Mouse (Mus musculus) CD8-positive naive resting alpha-beta T cell, adult 2 months (primary cell): Measurements from ENCODE around the gene Rpl14.
"Not testable (repeated sequence)": the region's sequence is repeated elsewhere in the genome, so short reads cannot be mapped to it uniquely, and the experiment has no call there.

Experiments
- DNase-seq, 2 experiments: peaks; one replicate each; pipeline ENCODE4 v3.0.0; 2022; ENCODE audit warnings: low read depth in 2 of 2, low spot score in 2 of 2

Gene Rpl14

GRCm38 (mm10) chr9:120570741-120571592 is at the start of gene Rpl14:
Gene Rpl14, plus strand, starts transcription at chr9:120571444.
- DNase-seq = peak; percentile 96 to 98

- no peak for DNase-seq
Observed at GRCm38 (mm10) chr9:120527270-120527669, 44.0 kb upstream of the Rpl14 start.

- DNase-seq = no peak
Observed at GRCm38 (mm10) chr9:120527919-120528318, 43.3 kb upstream of the Rpl14 start.

GRCm38 (mm10) chr9:120528815-120529510 is 42.3 kb upstream of the Rpl14 start:
- no peak for DNase-seq

- no peak for DNase-seq
Observed at GRCm38 (mm10) chr9:120530471-120530870, 40.8 kb upstream of the Rpl14 start.

- no peak for DNase-seq
Observed at GRCm38 (mm10) chr9:120532062-120532461, 39.2 kb upstream of the Rpl14 start.

- DNase-seq = no peak
Observed at GRCm38 (mm10) chr9:120532691-120533090, 38.6 kb upstream of the Rpl14 start.

GRCm38 (mm10) chr9:120533446-120533950 is 37.7 kb upstream of the Rpl14 start:
- DNase-seq = not testable (repeated sequence)

GRCm38 (mm10) chr9:120539662-120540251 is 31.5 kb upstream of the Rpl14 start, which contains the start of gene Entpd3:
Gene Entpd3, plus strand, starts transcription at chr9:120539818.
- peak in 1 of 2 experiments; percentile 0 for DNase-seq

- DNase-seq = no peak
Observed at GRCm38 (mm10) chr9:120541411-120541810, 29.8 kb upstream of the Rpl14 start.

- DNase-seq = no peak
Observed at GRCm38 (mm10) chr9:120542241-120542640, 29.0 kb upstream of the Rpl14 start.

GRCm38 (mm10) chr9:120545994-120546393 is 25.2 kb upstream of the Rpl14 start:
- DNase-seq = no peak

GRCm38 (mm10) chr9:120546482-120546881 is 24.8 kb upstream of the Rpl14 start:
- no peak for DNase-seq

- no peak for DNase-seq
Observed at GRCm38 (mm10) chr9:120547026-120547668, 24.1 kb upstream of the Rpl14 start.

GRCm38 (mm10) chr9:120550778-120551177 is 20.5 kb upstream of the Rpl14 start:
- DNase-seq = no peak

- DNase-seq = no peak
Observed at GRCm38 (mm10) chr9:120563590-120563989, 7.7 kb upstream of the Rpl14 start.

GRCm38 (mm10) chr9:120564247-120564646 is 7.0 kb upstream of the Rpl14 start:
- DNase-seq = no peak

- DNase-seq = no peak
Observed at GRCm38 (mm10) chr9:120566384-120566783, 4.9 kb upstream of the Rpl14 start.

- no peak for DNase-seq
Observed at GRCm38 (mm10) chr9:120568917-120569316, 2.3 kb upstream of the Rpl14 start.

GRCm38 (mm10) chr9:120569721-120570333 is 1.4 kb upstream of the Rpl14 start:
- DNase-seq = peak in 1 of 2 experiments; percentile 49

GRCm38 (mm10) chr9:120570334-120570725 is 914 bp upstream of the Rpl14 start:
- DNase-seq = no peak
